Comparison of ENCODE assay signal across 15 mouse cellular contexts in the genomic region with DNA sequence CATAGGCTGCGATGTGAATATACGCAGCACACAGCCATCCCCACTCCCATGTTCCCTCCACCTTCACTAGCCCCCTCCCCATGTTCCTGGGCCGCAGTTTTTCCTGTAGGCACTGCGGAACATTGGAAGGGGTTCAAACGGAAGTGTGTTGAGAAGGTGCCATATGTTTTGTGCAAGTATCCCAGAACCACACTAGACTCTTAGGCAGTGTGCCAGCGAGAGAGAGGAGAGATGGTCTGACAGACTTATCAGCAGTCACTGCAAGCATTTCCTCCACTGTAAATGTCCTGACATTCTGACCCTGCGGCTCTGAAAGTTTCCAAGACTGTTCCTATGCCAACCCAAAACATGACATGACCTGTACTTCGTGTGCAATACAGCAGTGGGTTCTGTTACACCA.
A peak's percentile ranks its signal among the peaks of the same experiment; 100 is the strongest.
DNase-seq lines count a peak whose midpoint lies in the region; ATAC-seq and TF ChIP-seq lines count a peak whose summit lies in the region.
"Had no signal": no experiment of that assay in that cellular context is flagged by ENCODE, and none has a peak within 500 bp of the region (broad histone marks: within the 10 kb centered on the region; RNA-seq: fewer than 3 reads in every experiment).

No protein-coding gene starts in this region.

- H3K9ac ChIP-seq in heart, embryonic 13.5 days, result no peak overlapping the region
- H3K9ac ChIP-seq: embryonic facial prominence, embryonic 13.5 days; limb, embryonic 13.5 days; midbrain, embryonic 15.5 days had no signal

- peak overlapping the region; percentile 25; the same call in 1 of the 2 replicates for H3K27ac ChIP-seq in heart, embryonic 13.5 days (replicated peaks)
- H3K27ac ChIP-seq: embryonic facial prominence, embryonic 13.5 days; limb, embryonic 13.5 days; midbrain, embryonic 15.5 days had no signal

- H3K36me3 ChIP-seq in heart, embryonic 13.5 days, result no peaks in the 10 kb centered on the region
- H3K36me3 ChIP-seq: embryonic facial prominence, embryonic 13.5 days; limb, embryonic 13.5 days; midbrain, embryonic 15.5 days had no signal

- ATAC-seq in heart, embryonic 13.5 days (ENCODE audit: extremely low read depth, insufficient number of reproducible peaks, low FRiP score, low TSS enrichment), result no peak
- ATAC-seq: midbrain, embryonic 15.5 days had no signal

- H3K4me3 ChIP-seq in heart, embryonic 13.5 days, result no peak overlapping the region
- H3K4me3 ChIP-seq: embryonic facial prominence, embryonic 13.5 days; limb, embryonic 13.5 days; midbrain, embryonic 15.5 days had no signal

- H3K4me2 ChIP-seq in heart, embryonic 13.5 days, result no peak overlapping the region
- H3K4me2 ChIP-seq: embryonic facial prominence, embryonic 13.5 days; limb, embryonic 13.5 days; midbrain, embryonic 15.5 days had no signal

- TF ChIP-seq POLR2A in brain, embryonic 14.5 days (IDR thresholded peaks at IDR 0.05; ENCODE audit: borderline replicate concordance, extremely low read depth, insufficient read depth, insufficient read length, poor library complexity, severe bottlenecking), result no peak

- 33% methylated on average over 8 of the region's 8 CpGs for WGBS in heart, embryonic 13.5 days

- TF ChIP-seq CTCF in brain, embryonic 14.5 days (IDR thresholded peaks at IDR 0.05; ENCODE audit: borderline replicate concordance, extremely low read depth, insufficient read depth, insufficient read length), result no peak

- peak; percentile 92 for DNase-seq in heart, adult 11 months
- DNase-seq in heart, adult 8-10 months (ENCODE audit: low spot score), result no peak
- peak; percentile 87 for DNase-seq in brain, embryonic 14.5 days (ENCODE audit: low read depth)
- peak; percentile 82 for DNase-seq in kidney, postnatal 14 days
- no peak for DNase-seq in urinary bladder, postnatal 36 days (ENCODE audit: low spot score in 2 of 2)
- DNase-seq in thymus, postnatal 0 days (ENCODE audit: low spot score), result no peak
- DNase-seq in thymus, postnatal 10 days (ENCODE audit: low spot score in 2 of 2), result no peak
- DNase-seq: cerebellum, adult 18-20 months; gastrocnemius, postnatal 36 days; thymus, adult 2 months had no signal

- H3K27me3 ChIP-seq in heart, embryonic 13.5 days (replicated peaks), result no peaks in the 10 kb centered on the region
- H3K27me3 ChIP-seq: CH12.LX; embryonic facial prominence, embryonic 13.5 days; limb, embryonic 13.5 days; midbrain, embryonic 15.5 days had no signal

- H3K4me1 ChIP-seq in heart, embryonic 13.5 days, result peaks cover 11% of the 10 kb centered on the region

- no peaks in the 10 kb centered on the region for H3K9me3 ChIP-seq in heart, embryonic 13.5 days
- H3K9me3 ChIP-seq: embryonic facial prominence, embryonic 13.5 days; limb, embryonic 13.5 days; midbrain, embryonic 15.5 days had no signal

Comparison
In these comparisons a context has a peak if more than half of its experiments do, and no peak if none do; other contexts are left out.
1. DNase-seq: peak in heart, adult 11 months (single experiment), brain, embryonic 14.5 days (single experiment) and kidney, postnatal 14 days (single experiment); none in heart, adult 8-10 months (single experiment), urinary bladder, postnatal 36 days (0 of 2), thymus, postnatal 0 days (single experiment) and thymus, postnatal 10 days (0 of 2).